Mouse (Mus musculus) ovary, postnatal 10 days (tissue): ENCODE results near the gene Mrps34.

ENCODE experiments used
- DNase-seq: peaks from one replicate; pipeline ENCODE4 v3.0.0; 2022; ENCODE audit warnings: low spot score

Gene Mrps34

GRCm38 (mm10) chr17:24881738-24882440 is 13.0 kb upstream of the Mrps34 start:
- DNase-seq = no peak

GRCm38 (mm10) chr17:24884391-24884790 is 10.5 kb upstream of the Mrps34 start:
- no peak for DNase-seq

- no peak for DNase-seq
Measured at GRCm38 (mm10) chr17:24885356-24886133, 9.4 kb upstream of the Mrps34 start.

- DNase-seq = peak; percentile 85
Measured at GRCm38 (mm10) chr17:24886134-24886931, 8.6 kb upstream of the Mrps34 start, which contains the start of the genes Nubp2 and Spsb3. Nubp2 (minus strand) TSS chr17:24886349. Spsb3 (plus strand) TSS chr17:24886643.

- no peak for DNase-seq
Measured at GRCm38 (mm10) chr17:24886932-24887271, 8.0 kb upstream of the Mrps34 start.

- no peak for DNase-seq
Measured at GRCm38 (mm10) chr17:24887291-24888080, 7.4 kb upstream of the Mrps34 start.

GRCm38 (mm10) chr17:24888862-24889261 is 6.1 kb upstream of the Mrps34 start:
- no peak for DNase-seq

- no peak for DNase-seq
Measured at GRCm38 (mm10) chr17:24890151-24891092, 4.5 kb upstream of the Mrps34 start.

- DNase-seq = no peak
Measured at GRCm38 (mm10) chr17:24891321-24891720, 3.6 kb upstream of the Mrps34 start.

GRCm38 (mm10) chr17:24892785-24893184 is 2.1 kb upstream of the Mrps34 start:
- no peak for DNase-seq

- no peak for DNase-seq
Measured at GRCm38 (mm10) chr17:24893276-24893675, 1.6 kb upstream of the Mrps34 start.

- DNase-seq = no peak
Measured at GRCm38 (mm10) chr17:24894061-24894994, 588 bp upstream of the Mrps34 start.

GRCm38 (mm10) chr17:24895571-24896240 is 790 bp downstream of the Mrps34 start:
- DNase-seq = no peak

- peak; percentile 38 for DNase-seq
Measured at GRCm38 (mm10) chr17:24896241-24896992, 1.5 kb downstream of the Mrps34 start, which contains the start of gene Nme3. Nme3 (plus strand) TSS chr17:24896500.

GRCm38 (mm10) chr17:24896993-24897269 is 2.0 kb downstream of the Mrps34 start:
- DNase-seq = no peak

GRCm38 (mm10) chr17:24897600-24897999 is 2.7 kb downstream of the Mrps34 start:
- no peak for DNase-seq

- no peak for DNase-seq
Measured at GRCm38 (mm10) chr17:24898041-24898854, 3.3 kb downstream of the Mrps34 start.
